22 mouse cellular contexts compared by ENCODE assay signal in the genomic region with DNA sequence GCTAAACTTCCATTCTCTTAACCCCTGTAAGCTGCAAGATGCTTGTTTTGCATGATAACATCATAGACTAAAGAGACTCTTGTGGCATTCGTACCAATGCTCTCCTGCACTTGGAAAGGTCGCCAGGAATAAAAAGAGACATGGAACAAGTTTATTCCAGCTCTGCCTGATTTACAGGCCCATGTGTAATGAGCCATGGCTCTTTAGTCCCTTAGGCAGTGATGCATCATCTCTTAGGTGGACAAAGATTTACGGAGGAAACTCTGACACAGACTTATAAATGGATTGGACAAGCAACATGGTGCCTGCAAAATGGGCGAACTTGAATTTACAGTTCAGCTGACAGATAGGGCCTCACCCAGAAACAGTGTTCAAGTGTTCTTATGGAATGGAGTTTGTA.
DNase-seq lines count a peak whose midpoint lies in the region; ATAC-seq and TF ChIP-seq lines count a peak whose summit lies in the region.
"Had no signal": no experiment of that assay in that cellular context is flagged by ENCODE, and none has a peak within 500 bp of the region (broad histone marks: within the 10 kb centered on the region; RNA-seq: fewer than 3 reads in every experiment).

No protein-coding gene starts in this region.

- no peak for TF ChIP-seq CTCF in kidney, postnatal 0 days (IDR thresholded peaks at IDR 0.05; ENCODE audit: low read depth)

- no peak overlapping the region for H3K4me3 ChIP-seq in kidney, embryonic 14.5 days (ENCODE audit: low read length)
- H3K4me3 ChIP-seq in kidney, embryonic 15.5 days (replicated peaks) = no peak overlapping the region
- H3K4me3 ChIP-seq in kidney, embryonic 16.5 days (ENCODE audit: low read length) = no peak overlapping the region
- no peak overlapping the region for H3K4me3 ChIP-seq in kidney, postnatal 0 days (replicated peaks; ENCODE audit: low read depth, low read length)

- H3K4me1 ChIP-seq in kidney, embryonic 14.5 days (ENCODE audit: control insufficient read depth, insufficient read depth, low read length) = no peaks in the 10 kb centered on the region
- H3K4me1 ChIP-seq in kidney, embryonic 15.5 days = 0 out of 2 replicates have a peak, but pooled peaks cover 3% of the 10 kb centered on the region
- H3K4me1 ChIP-seq in kidney, embryonic 16.5 days (ENCODE audit: insufficient read depth, low read length) = no peaks in the 10 kb centered on the region
- no peaks in the 10 kb centered on the region for H3K4me1 ChIP-seq in kidney, postnatal 0 days (replicated peaks; ENCODE audit: insufficient read depth, low read length)

- H3K27ac ChIP-seq in kidney, embryonic 14.5 days (ENCODE audit: low read depth, low read length) = no peak overlapping the region
- no peak overlapping the region for H3K27ac ChIP-seq in kidney, embryonic 15.5 days
- no peak overlapping the region for H3K27ac ChIP-seq in kidney, embryonic 16.5 days (ENCODE audit: low read length)
- no peak overlapping the region for H3K27ac ChIP-seq in kidney, postnatal 0 days

- H3K27me3 ChIP-seq in kidney, embryonic 14.5 days (ENCODE audit: control insufficient read depth, insufficient read depth, low read length) = no peaks in the 10 kb centered on the region
- H3K27me3 ChIP-seq in kidney, embryonic 15.5 days = no peaks in the 10 kb centered on the region
- no peaks in the 10 kb centered on the region for H3K27me3 ChIP-seq in kidney, embryonic 16.5 days (ENCODE audit: insufficient read depth, low read length)
- H3K27me3 ChIP-seq in kidney, postnatal 0 days (ENCODE audit: insufficient read depth, low read length) = no peaks in the 10 kb centered on the region
- H3K27me3 ChIP-seq: CH12.LX had no signal

- ATAC-seq in kidney, embryonic 14.5 days (ENCODE audit: low FRiP score, low TSS enrichment) = peak; percentile 75
- peak; percentile 62; the same call in 1 of the 2 replicates for ATAC-seq in kidney, embryonic 15.5 days (replicated peaks; ENCODE audit: low FRiP score)
- peak; percentile 59; the same call in 1 of the 2 replicates for ATAC-seq in kidney, embryonic 16.5 days (ENCODE audit: low FRiP score, low TSS enrichment)
- peak; percentile 43; the same call in 1 of the 2 replicates for ATAC-seq in kidney, postnatal 0 days (replicated peaks; ENCODE audit: low FRiP score, low read depth)
- ATAC-seq: activated CD4-positive, CD25-positive, alpha-beta regulatory T cell, adult 4 months; CD4-positive, CD25-positive, alpha-beta regulatory T cell, adult 4 months; Patski had no signal

- no peaks in the 10 kb centered on the region for H3K36me3 ChIP-seq in kidney, embryonic 14.5 days (ENCODE audit: control insufficient read depth, insufficient read depth, low read length)
- H3K36me3 ChIP-seq in kidney, embryonic 15.5 days = no peaks in the 10 kb centered on the region
- no peaks in the 10 kb centered on the region for H3K36me3 ChIP-seq in kidney, embryonic 16.5 days (ENCODE audit: insufficient read depth, low read length)
- H3K36me3 ChIP-seq in kidney, postnatal 0 days (ENCODE audit: insufficient read depth, low read length) = no peaks in the 10 kb centered on the region
- H3K36me3 ChIP-seq: G1E had no signal

- no peaks in the 10 kb centered on the region for H3K9me3 ChIP-seq in kidney, embryonic 14.5 days (ENCODE audit: control insufficient read depth, low read length)
- no peaks in the 10 kb centered on the region for H3K9me3 ChIP-seq in kidney, embryonic 15.5 days (replicated peaks)
- no peaks in the 10 kb centered on the region for H3K9me3 ChIP-seq in kidney, embryonic 16.5 days (ENCODE audit: low read length)
- no peaks in the 10 kb centered on the region for H3K9me3 ChIP-seq in kidney, postnatal 0 days (replicated peaks; ENCODE audit: low read length)

- no peak overlapping the region for H3K4me2 ChIP-seq in kidney, embryonic 14.5 days (replicated peaks; ENCODE audit: low read depth, low read length)
- H3K4me2 ChIP-seq in kidney, embryonic 15.5 days = no peak overlapping the region
- no peak overlapping the region for H3K4me2 ChIP-seq in kidney, embryonic 16.5 days (replicated peaks; ENCODE audit: low read depth, low read length)
- no peak overlapping the region for H3K4me2 ChIP-seq in kidney, postnatal 0 days (ENCODE audit: low read length)

- WGBS in kidney, embryonic 14.5 days = 44% methylated on average over 4 of the region's 4 CpGs
- WGBS in kidney, embryonic 15.5 days = 47% methylated on average over 4 of the region's 4 CpGs
- 41% methylated on average over 4 of the region's 4 CpGs for WGBS in kidney, embryonic 16.5 days
- WGBS in kidney, postnatal 0 days = 35% methylated on average over 4 of the region's 4 CpGs

- DNase-seq in kidney, postnatal 10 days = no peak
- DNase-seq in kidney, postnatal 25 days = no peak
- DNase-seq in kidney, postnatal 4 days = no peak
- peak; percentile 47 for DNase-seq in kidney, postnatal 0 days (ENCODE audit: low spot score)
- DNase-seq in kidney, postnatal 14 days = no peak
- DNase-seq: adrenal gland, adult 2 months; adrenal gland, adult 8-10 months; adrenal gland, postnatal 10 days; adrenal gland, postnatal 14 days; adrenal gland, postnatal 25 days; adrenal gland, postnatal 36 days; B cell, adult 2 months; cerebellum, adult 11 months; cerebellum, adult 11-12 months had no signal

- no peak overlapping the region for H3K9ac ChIP-seq in kidney, embryonic 14.5 days (ENCODE audit: low read depth, low read length)
- H3K9ac ChIP-seq in kidney, embryonic 15.5 days = no peak overlapping the region
- no peak overlapping the region for H3K9ac ChIP-seq in kidney, embryonic 16.5 days (replicated peaks; ENCODE audit: low read length)
- H3K9ac ChIP-seq in kidney, postnatal 0 days (ENCODE audit: low read depth, low read length) = no peak overlapping the region
